Mouse (Mus musculus): ENCODE results near the gene Lbr. TPM values are rescaled to one million over a fixed set of nuclear protein-coding genes. Genes with fewer than 3 reads are reported as not detected.
A peak's percentile ranks its signal among the peaks of the same experiment; 100 is the strongest.

Gene Lbr
- polyA plus RNA-seq, 1 experiment: 30.0 TPM

GRCm38 (mm10) chr1:181854829-181855228, 12.0 kb upstream of the Lbr start:
- TF ChIP-seq POLR2A (IDR thresholded peaks at IDR 0.05; ENCODE audit: borderline replicate concordance, extremely low read depth, low read depth, low read length) (no peak), CTCF (IDR thresholded peaks at IDR 0.05; ENCODE audit: insufficient read depth, low read length) (no peak)
- peaks cover 5% of the 10 kb centered on the region; the same call in 1 of the 2 replicates for H3K4me1 ChIP-seq (ENCODE audit: control insufficient read depth, insufficient read depth, low read length)
- no peak for DNase-seq
- WGBS: 97% methylated on average over 2 of the region's 2 CpGs
- no peak overlapping the region for H3K4me3 ChIP-seq (replicated peaks; ENCODE audit: extremely low read depth, low read depth, low read length)

- Histone ChIP-seq H3K4me1 (ENCODE audit: control insufficient read depth, insufficient read depth, low read length) (peaks cover 5% of the 10 kb centered on the region; the same call in 1 of the 2 replicates), H3K4me3 (replicated peaks; ENCODE audit: extremely low read depth, low read depth, low read length) (peak overlapping the region; percentile 79)
- DNase-seq: peak; percentile 67
- WGBS: 7% methylated on average over 17 of the region's 21 CpGs
- TF ChIP-seq CTCF (IDR thresholded peaks at IDR 0.05; ENCODE audit: insufficient read depth, low read length) (no peak), POLR2A (IDR thresholded peaks at IDR 0.05; ENCODE audit: borderline replicate concordance, extremely low read depth, low read depth, low read length) (peak; percentile 46; the same call in 1 of the 2 replicates)
Observed at GRCm38 (mm10) chr1:181853081-181853736, 10.4 kb upstream of the Lbr start.

GRCm38 (mm10) chr1:181852466-181852865, 9.6 kb upstream of the Lbr start:
- 26% methylated on average over 13 of the region's 13 CpGs for WGBS
- Histone ChIP-seq H3K4me1 (ENCODE audit: control insufficient read depth, insufficient read depth, low read length) (peaks cover 5% of the 10 kb centered on the region; the same call in 1 of the 2 replicates), H3K4me3 (replicated peaks; ENCODE audit: extremely low read depth, low read depth, low read length) (peak overlapping the region; percentile 79)
- TF ChIP-seq CTCF (IDR thresholded peaks at IDR 0.05; ENCODE audit: insufficient read depth, low read length) (no peak), POLR2A (IDR thresholded peaks at IDR 0.05; ENCODE audit: borderline replicate concordance, extremely low read depth, low read depth, low read length) (peak; percentile 37; the same call in 1 of the 2 replicates)
- no peak for DNase-seq

- no peak for TF ChIP-seq CTCF (IDR thresholded peaks at IDR 0.05; ENCODE audit: insufficient read depth, low read length)
- TF ChIP-seq POLR2A (IDR thresholded peaks at IDR 0.05; ENCODE audit: borderline replicate concordance, extremely low read depth, low read depth, low read length): no peak
- WGBS: 68% methylated on average over 12 of the region's 12 CpGs
- peaks cover 5% of the 10 kb centered on the region; the same call in 1 of the 2 replicates for H3K4me1 ChIP-seq (ENCODE audit: control insufficient read depth, insufficient read depth, low read length)
- no peak for DNase-seq
- H3K4me3 ChIP-seq (replicated peaks; ENCODE audit: extremely low read depth, low read depth, low read length): no peak overlapping the region
Observed at GRCm38 (mm10) chr1:181851521-181852310, 8.9 kb upstream of the Lbr start.

- 75% methylated on average over 4 of the region's 4 CpGs for WGBS
- TF ChIP-seq CTCF (IDR thresholded peaks at IDR 0.05; ENCODE audit: insufficient read depth, low read length) (no peak), POLR2A (IDR thresholded peaks at IDR 0.05; ENCODE audit: borderline replicate concordance, extremely low read depth, low read depth, low read length) (no peak)
- H3K4me3 ChIP-seq (replicated peaks; ENCODE audit: extremely low read depth, low read depth, low read length): no peak overlapping the region
- H3K4me1 ChIP-seq (ENCODE audit: control insufficient read depth, insufficient read depth, low read length): peaks cover 5% of the 10 kb centered on the region; the same call in 1 of the 2 replicates
- no peak for DNase-seq
Observed at GRCm38 (mm10) chr1:181850441-181850840, 7.6 kb upstream of the Lbr start.

GRCm38 (mm10) chr1:181848210-181848609, 5.4 kb upstream of the Lbr start:
- peaks cover 2% of the 10 kb centered on the region for H3K4me1 ChIP-seq (ENCODE audit: control insufficient read depth, insufficient read depth, low read length)
- TF ChIP-seq CTCF (IDR thresholded peaks at IDR 0.05; ENCODE audit: insufficient read depth, low read length) (no peak), POLR2A (IDR thresholded peaks at IDR 0.05; ENCODE audit: borderline replicate concordance, extremely low read depth, low read depth, low read length) (no peak)
- no peak for DNase-seq
- WGBS: 86% methylated on average over 1 of the region's 1 CpGs
- no peak overlapping the region for H3K4me3 ChIP-seq (replicated peaks; ENCODE audit: extremely low read depth, low read depth, low read length)

- Histone ChIP-seq H3K4me3 (replicated peaks; ENCODE audit: extremely low read depth, low read depth, low read length) (no peak overlapping the region), H3K4me1 (ENCODE audit: control insufficient read depth, insufficient read depth, low read length) (peaks cover 7% of the 10 kb centered on the region)
- 89% methylated on average over 3 of the region's 3 CpGs for WGBS
- no peak for TF ChIP-seq POLR2A (IDR thresholded peaks at IDR 0.05; ENCODE audit: borderline replicate concordance, extremely low read depth, low read depth, low read length)
- TF ChIP-seq CTCF (IDR thresholded peaks at IDR 0.05; ENCODE audit: insufficient read depth, low read length): no peak
- no peak for DNase-seq
Observed at GRCm38 (mm10) chr1:181847396-181847795, 4.5 kb upstream of the Lbr start.

GRCm38 (mm10) chr1:181845767-181846166, 2.9 kb upstream of the Lbr start:
- H3K4me1 ChIP-seq (ENCODE audit: control insufficient read depth, insufficient read depth, low read length): peaks cover 5% of the 10 kb centered on the region
- no peak overlapping the region for H3K4me3 ChIP-seq (replicated peaks; ENCODE audit: extremely low read depth, low read depth, low read length)
- TF ChIP-seq POLR2A (IDR thresholded peaks at IDR 0.05; ENCODE audit: borderline replicate concordance, extremely low read depth, low read depth, low read length): no peak
- no peak for TF ChIP-seq CTCF (IDR thresholded peaks at IDR 0.05; ENCODE audit: insufficient read depth, low read length)
- DNase-seq: no peak
- 86% methylated on average over 3 of the region's 3 CpGs for WGBS

- Histone ChIP-seq H3K4me3 (replicated peaks; ENCODE audit: extremely low read depth, low read depth, low read length) (no peak overlapping the region), H3K4me1 (ENCODE audit: control insufficient read depth, insufficient read depth, low read length) (peaks cover 10% of the 10 kb centered on the region)
- TF ChIP-seq POLR2A (IDR thresholded peaks at IDR 0.05; ENCODE audit: borderline replicate concordance, extremely low read depth, low read depth, low read length): no peak
- TF ChIP-seq CTCF (IDR thresholded peaks at IDR 0.05; ENCODE audit: insufficient read depth, low read length): no peak
- WGBS: 92% methylated on average over 15 of the region's 15 CpGs
- DNase-seq: no peak
Observed at GRCm38 (mm10) chr1:181844874-181845547, 2.2 kb upstream of the Lbr start.

Data from lung, adult 2 months (tissue).